Mouse (Mus musculus) natural killer cell, adult 2 months (primary cell): ENCODE measurements around the gene Nrcam.

Experiments
- DNase-seq, 2 experiments: peaks; one replicate each; pipeline ENCODE4 v3.0.0; 2022; ENCODE audit warnings: low spot score in 2 of 2

Gene Nrcam

DNA sequence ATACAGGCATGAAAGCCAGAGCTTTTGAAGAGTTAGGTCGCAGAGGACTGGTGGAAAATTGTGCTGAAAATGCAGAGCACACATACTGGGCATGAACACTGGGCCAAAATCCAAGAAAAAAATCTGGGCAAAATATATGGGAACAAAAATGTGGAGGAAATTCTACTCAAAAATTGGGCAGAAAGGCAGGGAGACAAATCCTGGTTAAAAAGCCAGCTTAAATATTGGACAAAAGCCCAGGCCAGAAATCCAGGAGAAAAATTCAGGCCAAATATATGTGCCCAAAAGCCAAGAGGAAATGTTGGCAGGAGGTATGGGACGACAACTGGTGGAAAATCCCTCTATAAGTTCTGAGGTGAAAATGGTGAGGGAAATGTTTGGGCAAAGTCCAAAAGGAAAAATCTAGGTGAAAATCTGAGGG lies 288.3 kb downstream of the Nrcam start:
- no peak for DNase-seq

DNA sequence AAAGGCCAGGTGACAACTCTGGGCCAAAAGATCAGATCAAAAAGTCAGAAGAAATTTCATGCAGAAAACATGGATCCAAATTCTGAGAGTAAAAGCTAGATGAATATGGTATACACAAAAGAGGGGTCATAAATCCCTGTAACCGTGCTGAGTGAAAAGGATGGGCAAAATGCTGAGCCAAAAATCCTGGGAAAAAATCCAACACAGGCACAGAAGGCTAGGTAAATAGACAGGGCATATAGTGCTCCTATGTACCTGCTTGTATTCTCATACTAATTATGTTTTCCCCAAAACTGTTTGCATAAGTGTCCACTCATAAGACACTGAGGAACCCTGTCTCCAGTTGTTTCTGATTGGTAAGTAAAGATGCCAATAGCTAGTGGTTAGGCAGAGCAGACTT lies 288.8 kb downstream of the Nrcam start:
- no peak for DNase-seq

DNA sequence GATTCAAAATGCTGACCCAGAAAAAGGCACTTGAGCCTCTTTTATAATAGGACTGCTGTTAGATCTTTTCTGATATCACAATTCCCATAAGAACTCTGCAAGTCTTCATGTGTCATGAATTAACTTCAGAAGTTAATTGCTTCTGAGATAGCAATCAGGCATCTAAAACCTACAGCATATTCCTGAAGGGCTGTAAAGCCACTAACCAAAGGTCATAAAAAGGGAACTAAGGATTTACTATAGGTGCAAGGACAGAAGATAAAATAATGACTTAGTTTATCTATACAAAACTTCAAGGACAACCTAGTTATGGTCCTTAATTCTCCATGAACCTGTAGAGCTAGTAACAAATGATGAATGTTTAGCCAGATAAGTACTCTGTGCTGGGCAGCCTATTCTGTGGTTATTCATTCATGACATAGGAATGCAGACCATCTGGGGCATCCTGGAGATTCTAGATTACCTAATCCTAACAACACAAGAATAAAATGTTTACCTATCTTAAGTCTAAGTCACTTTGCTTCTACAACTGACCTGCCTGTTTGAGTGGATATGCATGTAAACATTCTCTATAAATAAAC lies 310.7 kb downstream of the Nrcam start:
- no peak for DNase-seq

DNA sequence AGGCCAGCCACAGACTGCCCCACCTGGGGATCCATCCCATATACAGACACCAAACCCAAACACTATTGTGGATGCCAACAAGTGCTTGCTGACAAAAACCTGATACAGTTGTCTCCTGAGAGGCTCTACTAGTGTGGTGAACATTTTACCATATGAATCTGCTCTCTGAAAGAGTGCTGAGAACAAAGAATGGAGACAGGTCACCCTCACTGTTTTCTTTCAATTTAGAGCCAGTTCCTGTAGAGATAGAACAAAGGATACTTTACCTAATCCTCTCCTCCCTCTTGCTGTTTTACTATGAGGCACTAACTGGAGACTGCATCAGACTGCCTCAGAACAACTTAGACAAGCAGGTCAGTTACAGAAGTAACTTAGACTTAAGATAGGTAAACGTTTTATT lies 311.9 kb downstream of the Nrcam start:
- no peak for DNase-seq
